Mouse (Mus musculus) myocyte (in vitro differentiated cells): ENCODE results near the gene Dph1.

Experiments used
- MAX ChIP-seq: IDR thresholded peaks from one replicate; pipeline ENCODE4 v1.6.1; 2011; ENCODE audit warnings: low read depth, mild to moderate bottlenecking, control low read depth
- MYOD1 ChIP-seq, 3 experiments: IDR thresholded peaks; one replicate each; pipeline ENCODE4 v1.6.1; 2011; ENCODE audit warnings: control low read depth in 2 of 3, low read depth in 2 of 3, mild to moderate bottlenecking in 2 of 3, moderate library complexity in 1 of 3; ENCODE audit not compliant: insufficient read length in 2 of 3, control insufficient read depth in 1 of 3
- POLR2A ChIP-seq: IDR thresholded peaks from one replicate; pipeline ENCODE4 v1.6.1; 2011; ENCODE audit warnings: low read depth, mild to moderate bottlenecking, control low read depth, moderate library complexity; ENCODE audit not compliant: insufficient read length
- POLR2AphosphoS2 ChIP-seq: IDR thresholded peaks from one replicate; pipeline ENCODE4 v1.6.1; 2011; ENCODE audit warnings: low read depth, control low read depth; ENCODE audit not compliant: insufficient read length
- USF1 ChIP-seq: IDR thresholded peaks from one replicate; pipeline ENCODE4 v1.6.1; 2011; ENCODE audit warnings: low read depth, mild to moderate bottlenecking, control low read depth, moderate library complexity

GRCm38 (mm10) chr11:75163379-75163778 lies 27.7 kb downstream of the Dph1 start:
- TF ChIP-seq POLR2AphosphoS2, result no peak
- no peak for TF ChIP-seq POLR2A
- TF ChIP-seq MYOD1 (IDR thresholded peaks at IDR 0.05; ENCODE audit: control insufficient read depth in 1 of 3, insufficient read length in 2 of 3, low read depth in 2 of 3), result no peak
- no peak for TF ChIP-seq USF1
- no peak for TF ChIP-seq MAX
